Mouse (Mus musculus): ENCODE data around the gene Ptger2.

Ptger2 gene

GRCm38 (mm10) chr14:45049689-45050418 is 61.9 kb downstream of the Ptger2 start:
- no peak for DNase-seq (ENCODE audit: low read depth, low spot score)

- DNase-seq (ENCODE audit: low read depth, low spot score), result no peak
Measured at GRCm38 (mm10) chr14:45050419-45050776, 62.4 kb downstream of the Ptger2 start.

- no peak for DNase-seq (ENCODE audit: low read depth, low spot score)
Measured at GRCm38 (mm10) chr14:45051116-45051515, 63.1 kb downstream of the Ptger2 start.

Data from ES-CJ7 (cell line).